Mouse (Mus musculus): ENCODE results near the gene Il25.
A peak's percentile ranks its signal among the peaks of the same experiment; 100 is the strongest.

The Il25 gene

GRCm38 (mm10) chr14:54932645-54933150 lies at the start of gene Il25:
Gene Il25, plus strand, starts transcription at chr14:54932695.
- DNase-seq (ENCODE audit: low read depth in 1 of 2, low spot score in 2 of 2) = no peak

DNA sequence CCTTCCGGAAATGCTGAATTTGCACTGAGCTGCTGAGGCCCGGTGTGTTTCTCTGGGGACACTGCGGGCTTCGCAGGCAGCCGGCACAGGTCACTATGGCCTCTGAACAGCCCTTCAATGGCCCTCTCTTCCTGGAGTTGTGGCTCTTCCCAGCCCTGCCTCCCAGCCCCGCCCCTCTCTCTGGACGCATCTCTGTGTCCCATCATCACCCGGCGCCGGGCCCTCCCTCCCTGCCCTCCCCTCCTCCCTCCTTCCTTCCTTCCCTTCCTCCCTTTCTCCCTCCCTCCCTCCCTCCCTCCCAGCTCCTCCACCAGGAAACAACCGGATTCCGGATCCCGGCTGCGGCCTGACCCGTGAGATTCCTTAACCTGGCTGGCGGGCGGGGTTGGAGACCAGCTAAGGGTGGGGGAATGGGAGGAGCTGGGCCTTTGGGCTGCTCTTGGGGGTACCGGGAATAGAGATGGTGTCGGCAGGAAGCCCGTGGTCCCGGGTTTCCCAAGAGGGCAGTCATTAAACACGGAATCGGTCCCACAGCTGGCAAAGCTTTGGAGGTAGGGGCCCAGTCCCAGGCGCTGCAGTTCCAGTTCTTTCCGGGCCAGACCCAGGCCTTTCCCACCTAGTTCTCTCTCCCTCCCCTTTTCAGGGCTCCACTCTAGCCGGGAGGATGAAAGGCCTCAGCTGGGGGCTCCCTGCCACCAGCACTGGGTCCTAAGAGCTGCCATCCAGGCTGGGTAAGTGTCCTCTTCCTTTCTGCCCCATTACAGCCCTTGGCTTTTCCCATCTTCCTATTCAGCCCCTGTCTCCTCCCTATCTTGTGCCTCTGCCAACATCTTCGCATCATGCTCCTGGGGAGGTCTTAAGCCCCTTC lies 49.1 kb upstream of the Il25 start, which contains the start of the genes Bcl2l2 and Gm20521:
Gene Bcl2l2 (plus strand): TSS at position 224 of the 868 bp plus-strand sequence.
Gene Gm20521 (plus strand): TSS at position 288 of the 868 bp plus-strand sequence.
- DNase-seq (ENCODE audit: low read depth in 1 of 2, low spot score in 2 of 2) = peak in 1 of 2 experiments; percentile 27

GRCm38 (mm10) chr14:54884022-54884712 lies 48.3 kb upstream of the Il25 start:
- DNase-seq (ENCODE audit: low read depth in 1 of 2, low spot score in 2 of 2) = no peak

DNA sequence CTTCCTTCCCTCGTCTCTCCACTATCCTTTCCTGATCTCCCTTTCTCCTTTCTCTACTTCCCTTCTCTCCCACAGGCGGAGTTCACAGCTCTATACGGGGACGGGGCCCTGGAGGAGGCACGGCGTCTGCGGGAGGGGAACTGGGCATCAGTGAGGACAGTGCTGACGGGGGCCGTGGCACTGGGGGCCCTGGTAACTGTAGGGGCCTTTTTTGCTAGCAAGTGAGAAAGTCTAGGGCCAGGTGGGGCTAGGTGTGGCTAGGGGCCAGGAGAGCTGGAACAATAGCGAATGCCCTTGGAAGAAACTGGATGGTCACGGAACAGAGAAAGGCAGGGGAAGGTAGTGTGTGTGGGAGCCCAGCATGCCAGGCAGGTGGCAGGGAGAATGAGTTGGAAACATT lies 47.2 kb upstream of the Il25 start:
- no peak for DNase-seq (ENCODE audit: low read depth in 1 of 2, low spot score in 2 of 2)

GRCm38 (mm10) chr14:54892200-54892599 lies 40.3 kb upstream of the Il25 start, which contains the start of gene Pabpn1:
Gene Pabpn1, plus strand, starts transcription at chr14:54892500.
- DNase-seq (ENCODE audit: low read depth in 1 of 2, low spot score in 2 of 2) = no peak

DNA sequence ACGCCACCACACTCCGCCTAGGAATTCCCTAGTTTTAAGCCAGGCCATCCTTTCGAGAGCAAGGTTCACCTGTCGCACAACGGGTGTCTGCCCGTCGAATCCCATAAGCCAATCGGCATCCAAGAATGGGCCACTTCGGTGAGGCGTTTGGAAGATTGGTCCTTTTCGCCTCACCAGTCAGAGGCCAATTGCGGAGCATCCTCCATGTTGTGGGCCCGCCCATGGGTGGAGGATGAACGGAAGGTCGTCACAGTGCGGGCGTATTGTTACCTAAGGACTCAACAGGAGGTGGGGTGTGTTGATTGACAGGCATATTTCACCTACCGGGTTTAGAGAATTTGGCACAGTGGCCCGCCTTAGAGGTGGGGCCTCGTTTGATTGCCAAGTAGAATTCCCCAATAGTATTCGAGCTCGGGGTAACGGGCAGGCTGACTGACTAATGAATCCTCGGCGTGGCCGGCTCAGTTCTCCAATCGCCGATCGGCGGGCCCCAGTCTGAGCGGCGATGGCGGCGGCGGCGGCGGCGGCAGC lies 38.8 kb upstream of the Il25 start:
- DNase-seq (ENCODE audit: low read depth in 1 of 2, low spot score in 2 of 2) = peak; percentile 96 to 97

- peak in 1 of 2 experiments; percentile 40 for DNase-seq (ENCODE audit: low read depth in 1 of 2, low spot score in 2 of 2)
Observed at GRCm38 (mm10) chr14:54894296-54895151, 38.0 kb upstream of the Il25 start.

GRCm38 (mm10) chr14:54897445-54897844 lies 35.0 kb upstream of the Il25 start:
- DNase-seq (ENCODE audit: low read depth in 1 of 2, low spot score in 2 of 2) = no peak

DNA sequence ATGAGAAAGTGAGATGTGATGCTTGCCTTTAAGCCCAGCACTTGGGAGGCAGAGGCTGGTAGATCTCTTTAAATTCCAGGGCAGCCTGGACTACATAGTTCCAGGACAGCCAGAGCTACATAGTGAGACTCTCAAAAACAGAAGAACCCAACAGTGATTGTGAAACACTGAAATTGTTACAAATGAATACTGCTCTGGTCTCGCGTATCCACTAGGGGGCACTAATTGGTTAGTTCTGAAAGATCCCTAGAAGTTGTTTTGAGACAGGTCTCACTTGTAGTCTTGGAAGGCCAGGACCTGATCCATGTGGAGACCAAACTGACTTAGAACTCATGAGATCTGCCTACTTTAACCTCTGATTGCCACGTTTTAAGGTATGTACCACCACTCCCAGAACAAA lies 32.1 kb upstream of the Il25 start:
- DNase-seq (ENCODE audit: low read depth in 1 of 2, low spot score in 2 of 2) = peak in 1 of 2 experiments; percentile 37

- no peak for DNase-seq (ENCODE audit: low read depth in 1 of 2, low spot score in 2 of 2)
Observed at GRCm38 (mm10) chr14:54903641-54904040, 28.9 kb upstream of the Il25 start.

GRCm38 (mm10) chr14:54908682-54909081 lies 23.8 kb upstream of the Il25 start:
- no peak for DNase-seq (ENCODE audit: low read depth in 1 of 2, low spot score in 2 of 2)

- DNase-seq (ENCODE audit: low read depth in 1 of 2, low spot score in 2 of 2) = no peak
Observed at GRCm38 (mm10) chr14:54912109-54912850, 20.2 kb upstream of the Il25 start.

DNA sequence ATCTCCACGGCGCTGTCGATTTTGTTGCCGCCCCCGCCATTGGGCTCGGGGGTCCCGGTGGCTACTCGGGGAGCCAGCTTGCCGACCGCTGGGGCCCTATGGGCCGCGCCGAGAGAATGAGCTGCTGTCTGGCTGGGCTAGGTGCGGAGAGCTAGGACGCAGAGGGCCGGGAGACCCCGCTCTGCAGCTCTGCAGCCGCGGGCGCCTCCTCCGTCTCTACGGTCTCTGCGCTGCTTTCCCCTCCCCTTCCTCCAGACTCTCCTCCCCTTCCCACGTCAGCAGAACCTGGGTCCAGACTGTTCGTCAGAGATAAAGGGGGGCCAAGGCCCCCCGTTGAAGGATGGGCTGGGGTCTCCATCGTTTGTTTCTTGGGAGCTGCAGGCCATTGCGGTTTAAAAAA lies 19.6 kb upstream of the Il25 start, which contains the start of gene Slc22a17:
Gene Slc22a17 (minus strand): TSS at position 247 of the 400 bp plus-strand sequence.
- no peak for DNase-seq (ENCODE audit: low read depth in 1 of 2, low spot score in 2 of 2)

DNA sequence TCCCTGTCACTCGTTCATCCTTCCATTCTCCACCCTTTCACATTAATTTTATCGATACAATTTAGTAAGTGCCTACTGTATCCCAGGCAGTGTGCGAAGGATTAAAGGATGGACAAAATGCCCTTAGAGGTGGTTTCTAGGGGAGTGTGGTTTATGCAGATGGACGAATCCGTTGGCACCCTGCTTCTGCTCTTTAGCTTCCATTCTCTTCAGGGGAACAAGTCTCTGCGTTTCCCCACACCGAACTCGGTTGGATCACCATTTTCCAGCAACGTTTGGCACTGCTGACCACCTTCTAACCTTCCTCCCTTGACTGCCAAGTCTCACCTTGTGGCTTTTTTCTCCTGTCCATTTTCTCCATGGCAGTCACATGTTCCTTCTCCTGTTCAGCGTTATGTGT lies 19.2 kb upstream of the Il25 start:
- DNase-seq (ENCODE audit: low read depth in 1 of 2, low spot score in 2 of 2) = no peak

DNA sequence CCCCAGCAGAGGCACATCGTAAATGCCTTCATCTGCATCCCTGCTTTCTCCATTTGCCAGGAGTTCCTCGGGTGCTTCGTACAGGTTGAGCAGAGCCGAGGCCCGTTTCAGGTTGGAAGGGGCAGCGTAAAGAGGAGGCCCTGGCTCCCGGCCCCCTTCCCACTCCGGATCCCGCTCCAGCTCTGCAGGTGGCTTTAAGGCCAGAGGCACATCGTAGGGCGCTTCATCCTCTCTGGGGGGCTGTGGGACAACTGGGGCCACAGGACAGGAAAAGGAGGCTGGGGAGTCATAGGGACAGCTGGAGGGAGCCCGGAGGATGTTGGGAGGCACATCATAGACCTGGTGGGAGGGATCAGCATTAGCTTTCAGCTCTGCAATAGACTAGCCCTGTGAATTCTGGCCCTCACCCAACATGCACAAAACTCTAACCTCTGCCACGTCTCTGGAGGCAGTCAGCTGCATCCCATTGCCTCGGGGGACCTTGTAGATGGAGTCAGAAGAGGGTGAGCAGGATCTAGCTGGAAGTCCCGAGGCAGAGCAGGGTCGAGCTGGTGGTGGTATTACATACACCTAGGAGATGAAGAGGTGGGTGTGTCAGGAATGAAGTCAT lies 12.3 kb upstream of the Il25 start:
- DNase-seq (ENCODE audit: low read depth in 1 of 2, low spot score in 2 of 2) = no peak

GRCm38 (mm10) chr14:54924641-54925348 lies 7.7 kb upstream of the Il25 start:
- no peak for DNase-seq (ENCODE audit: low read depth in 1 of 2, low spot score in 2 of 2)

- no peak for DNase-seq (ENCODE audit: low read depth in 1 of 2, low spot score in 2 of 2)
Observed at GRCm38 (mm10) chr14:54925349-54926342, 6.8 kb upstream of the Il25 start, which contains the start of gene Efs. Gene Efs, minus strand, starts transcription at chr14:54926126.
